Mouse (Mus musculus) bone marrow, adult 2 months (tissue): Measurements from ENCODE around the gene D930020B18Rik.

Experiments used
- CTCF ChIP-seq: fragments of 200-500 bp; IDR thresholded peaks from 2 replicates; pipeline ENCODE4 v1.5.1; 2011; ENCODE audit warnings: low read length, control low read depth; ENCODE audit not compliant: control insufficient read depth, insufficient read depth
- POLR2A ChIP-seq: fragments of 200-500 bp; IDR thresholded peaks from 2 replicates; pipeline ENCODE4 v1.6.1; 2011; ENCODE audit warnings: low read depth, mild to moderate bottlenecking, control low read depth, low read length, borderline replicate concordance; ENCODE audit not compliant: control insufficient read depth

DNA sequence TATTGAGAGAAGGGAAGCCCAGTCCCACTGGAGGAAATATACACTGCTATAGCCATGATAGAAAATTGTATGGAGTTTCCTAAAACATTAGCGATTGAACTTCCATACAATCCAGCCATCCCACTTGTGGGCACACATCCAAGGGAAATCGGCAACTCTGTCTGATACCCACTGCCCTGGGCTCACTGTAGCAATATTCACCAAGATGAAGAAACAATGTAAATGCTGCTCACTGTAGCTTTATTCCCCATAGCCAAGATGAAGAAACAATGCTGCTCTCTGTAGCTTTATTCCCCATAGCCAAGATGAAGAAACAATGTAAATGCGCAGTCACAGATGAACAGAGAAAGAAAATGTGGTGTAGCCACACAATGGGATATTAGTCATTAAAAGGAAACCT lies 95.9 kb downstream of the D930020B18Rik start:
- no peak for TF ChIP-seq POLR2A
- TF ChIP-seq CTCF, result no peak
